Mouse (Mus musculus) spleen, adult 18-20 months (tissue): Measurements from ENCODE around the gene Iqcg.
"Not testable (repeated sequence)": the region's sequence is repeated elsewhere in the genome, so short reads cannot be mapped to it uniquely, and the experiment has no call there.

Experiments
- DNase-seq, 2 experiments: peaks; one replicate each; pipeline ENCODE4 v3.0.0; 2022; ENCODE audit warnings: mixed read lengths in 2 of 2

The Iqcg gene

DNA sequence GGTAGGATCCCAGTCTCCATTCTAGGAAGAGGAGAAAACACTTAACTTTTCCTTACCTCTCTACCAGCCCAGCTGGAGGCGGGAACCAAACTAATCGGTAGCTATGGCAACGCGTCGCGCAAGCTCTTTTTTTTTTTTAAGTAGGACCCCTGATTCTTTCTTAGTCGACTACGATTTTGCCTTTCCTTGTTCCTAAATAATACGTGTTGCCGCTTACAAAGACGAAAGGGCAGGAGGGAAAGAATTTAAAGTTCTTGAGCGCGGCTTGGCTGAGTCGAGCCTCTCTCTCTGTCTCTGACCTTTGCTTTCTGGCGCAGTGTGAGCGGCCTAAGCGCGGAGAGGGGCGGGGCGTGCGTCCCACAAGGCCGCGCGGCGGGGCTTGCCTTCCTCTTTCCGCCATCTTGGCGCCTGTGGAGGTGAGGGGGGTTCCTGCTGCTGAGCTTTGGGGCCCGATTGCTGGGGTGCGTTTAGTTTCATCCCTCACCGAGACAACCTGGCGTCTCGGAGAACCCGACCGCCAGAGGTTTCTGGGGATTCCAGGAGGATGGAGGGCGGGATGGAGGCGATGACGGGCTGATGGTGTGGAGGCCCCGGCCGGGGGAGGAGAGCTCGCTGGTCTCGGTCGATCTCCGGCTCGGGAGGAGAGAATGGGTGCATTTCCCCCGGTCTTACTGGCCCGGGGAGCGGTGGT lies at the start of gene Iqcg, which contains the start of gene Rpl35a:
Gene Iqcg (minus strand): TSS at position 124 of the 691 bp plus-strand sequence.
Gene Rpl35a (plus strand): TSS at position 359 of the 691 bp plus-strand sequence.
- DNase-seq, result peak; percentile 79 to 91

DNA sequence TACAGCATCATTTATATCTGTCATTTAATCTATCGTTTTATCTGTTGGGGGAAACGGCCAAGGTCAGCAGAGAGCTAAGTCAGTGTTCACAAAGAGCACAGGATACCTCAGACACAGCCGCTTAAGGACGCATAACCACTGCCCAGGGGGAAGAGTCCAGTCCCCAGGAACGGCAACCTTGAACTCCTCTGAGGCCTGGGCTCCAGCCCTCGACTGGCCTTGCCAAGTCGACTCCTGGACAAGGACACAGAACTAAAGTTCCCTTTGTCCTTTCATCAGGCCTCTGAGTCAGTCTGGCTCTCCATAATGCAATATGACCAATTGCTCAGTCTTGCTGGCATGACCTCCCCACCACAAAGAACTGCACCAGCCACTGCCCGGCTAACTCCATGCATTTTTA lies 29.6 kb upstream of the Iqcg start:
- no peak for DNase-seq

DNA sequence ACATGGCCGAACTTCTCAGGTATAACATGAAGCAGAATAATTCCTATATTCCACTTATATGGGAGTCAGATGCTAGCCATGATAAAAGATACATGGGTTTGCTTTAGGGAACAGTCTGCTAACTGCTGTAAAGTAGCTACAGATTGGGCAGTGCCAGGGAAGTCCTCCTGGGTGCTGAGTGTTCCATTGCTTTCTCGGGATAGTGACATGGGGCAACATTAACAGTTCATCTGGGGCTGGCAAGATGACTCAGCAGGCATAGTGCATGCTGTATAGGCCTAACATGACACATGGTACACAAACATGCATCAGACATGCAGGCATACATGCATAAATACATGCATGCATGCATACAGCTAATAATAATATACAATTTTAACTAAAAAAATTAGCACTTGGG lies 28.0 kb upstream of the Iqcg start:
- no peak for DNase-seq

DNA sequence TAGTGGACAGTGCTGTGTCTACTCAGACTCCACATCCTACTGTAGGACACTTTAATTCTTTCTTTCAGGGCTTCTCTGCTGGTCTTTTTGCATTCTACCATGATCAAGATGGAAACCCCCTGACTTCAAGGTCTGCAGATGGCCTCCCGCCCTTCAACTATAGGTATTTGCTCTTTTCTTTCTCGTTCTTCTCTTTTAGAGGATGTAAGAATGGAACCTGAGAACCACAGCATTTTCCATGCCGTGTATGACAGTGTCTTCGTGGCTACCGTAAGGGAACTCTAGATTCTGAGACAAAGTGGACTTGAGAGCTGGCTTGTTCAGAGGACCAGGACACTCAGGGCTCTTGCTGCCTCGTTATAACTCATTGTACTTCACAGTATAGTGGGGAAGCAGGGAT lies 26.9 kb upstream of the Iqcg start:
- DNase-seq, result no peak

DNA sequence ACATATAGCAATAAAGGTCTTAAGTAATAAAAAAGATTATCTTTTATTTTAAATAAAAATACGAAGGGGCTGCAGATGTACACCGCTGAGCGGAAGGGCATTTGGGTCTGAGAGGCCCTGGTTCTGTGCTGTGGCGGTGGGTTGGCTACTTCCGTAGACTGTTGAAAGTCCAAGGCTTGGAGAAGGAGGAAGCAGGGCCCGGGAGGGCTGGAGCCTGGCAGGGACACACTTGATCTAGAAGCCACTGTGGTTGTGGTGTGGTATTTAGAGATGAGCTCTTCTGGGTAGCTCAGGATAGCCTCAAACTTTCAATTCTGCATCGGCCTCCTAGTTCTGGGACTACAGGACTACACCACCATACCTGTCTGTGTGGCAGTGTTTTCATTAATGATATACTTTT lies 24.0 kb upstream of the Iqcg start:
- DNase-seq, result no peak

DNA sequence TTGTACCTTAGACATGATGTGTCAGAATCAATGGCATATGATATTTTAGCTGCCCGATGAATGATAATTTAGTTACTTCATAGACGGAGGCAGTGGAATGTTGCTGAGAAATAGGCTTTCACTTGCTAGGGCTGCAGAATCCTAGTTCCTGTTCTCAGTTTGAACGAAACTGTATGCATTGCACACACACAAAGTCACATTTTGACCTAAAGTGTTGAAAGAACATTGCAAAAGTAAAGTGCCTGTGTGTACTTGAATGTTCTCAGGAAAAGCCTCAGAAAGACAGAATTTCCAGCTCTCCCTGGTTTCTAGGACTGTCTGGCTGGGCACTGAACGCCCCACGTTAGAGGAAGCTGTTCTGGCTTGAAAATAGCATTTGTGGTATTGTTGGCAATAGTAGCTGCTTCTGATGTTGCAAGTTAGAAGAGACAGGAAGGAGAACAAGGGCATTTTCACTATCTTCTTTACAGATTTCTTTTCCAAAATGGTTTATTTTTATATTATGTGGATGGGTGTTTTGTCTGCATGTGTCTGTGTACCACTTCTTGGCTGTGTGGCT lies 21.1 kb upstream of the Iqcg start:
- no peak for DNase-seq

DNA sequence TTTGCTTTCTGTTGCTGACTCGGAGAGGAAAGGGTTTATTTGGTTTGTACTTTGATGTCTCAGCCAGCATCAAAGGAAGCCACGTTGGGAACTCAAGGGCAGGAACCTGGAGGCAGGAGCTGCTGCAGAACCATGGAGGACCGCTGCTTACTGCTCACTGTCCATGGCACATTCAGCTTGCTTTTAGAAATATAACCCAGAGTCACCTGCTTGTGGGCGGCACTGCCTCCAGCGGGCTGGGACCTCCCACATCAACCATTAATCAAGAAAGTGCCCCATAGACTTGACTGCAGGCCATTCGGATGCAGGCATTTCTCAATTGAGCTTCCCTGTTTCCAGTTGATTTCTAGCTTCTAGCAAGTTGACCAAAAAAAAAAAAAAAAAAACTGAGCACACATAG lies 20.1 kb upstream of the Iqcg start:
- DNase-seq, result no peak

DNA sequence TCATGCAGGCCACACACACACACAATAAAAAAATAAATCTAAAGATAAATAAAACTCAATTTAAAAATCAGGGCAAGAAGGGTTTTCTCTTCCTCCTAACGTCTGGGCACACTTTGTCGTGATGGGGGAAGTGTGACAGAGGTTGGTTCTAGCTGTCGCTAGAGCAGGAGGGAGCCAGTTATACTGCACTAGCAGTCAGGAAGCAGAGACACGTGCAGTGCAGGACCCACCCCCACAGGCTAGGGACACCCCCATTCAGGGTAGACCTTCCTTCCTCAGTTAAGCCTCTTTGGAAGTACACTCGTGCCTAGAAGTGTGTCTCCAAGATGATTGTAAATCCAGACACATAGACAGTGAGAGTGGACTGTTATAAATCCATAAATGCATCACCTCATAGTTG lies 18.9 kb upstream of the Iqcg start:
- DNase-seq, result no peak

DNA sequence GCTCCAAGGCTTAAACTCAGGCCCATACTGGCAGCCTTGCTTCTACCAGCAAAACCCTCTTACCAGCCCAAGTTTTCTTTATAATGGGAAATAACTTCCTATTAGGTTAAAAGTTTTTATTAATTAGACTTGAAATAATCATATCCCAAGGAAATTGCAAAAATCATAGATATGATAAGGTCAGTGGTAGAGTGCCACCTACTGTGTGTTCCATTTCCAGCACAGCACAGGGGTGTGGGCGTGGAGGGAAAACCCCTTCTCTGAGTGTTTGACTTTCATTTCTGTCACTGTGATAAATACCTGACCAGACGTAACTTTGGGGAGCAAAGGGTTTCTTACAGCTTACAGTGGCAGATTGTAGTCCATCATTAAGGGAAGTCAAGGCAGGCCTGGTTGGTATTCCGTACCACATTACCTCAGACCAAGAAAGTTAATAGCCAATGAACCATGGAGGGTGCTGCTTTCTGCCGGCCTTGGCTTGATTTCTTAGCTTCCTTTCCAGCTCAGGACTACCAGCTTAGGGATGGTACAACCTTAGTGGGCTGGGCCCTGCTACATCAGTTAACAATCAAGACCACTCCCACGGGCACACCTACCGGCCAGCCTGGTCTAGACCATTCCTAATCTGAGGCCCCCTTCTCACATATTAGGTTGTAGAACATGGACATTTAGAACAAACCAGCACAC lies 17.0 kb upstream of the Iqcg start:
- peak; percentile 22 to 45 for DNase-seq

DNA sequence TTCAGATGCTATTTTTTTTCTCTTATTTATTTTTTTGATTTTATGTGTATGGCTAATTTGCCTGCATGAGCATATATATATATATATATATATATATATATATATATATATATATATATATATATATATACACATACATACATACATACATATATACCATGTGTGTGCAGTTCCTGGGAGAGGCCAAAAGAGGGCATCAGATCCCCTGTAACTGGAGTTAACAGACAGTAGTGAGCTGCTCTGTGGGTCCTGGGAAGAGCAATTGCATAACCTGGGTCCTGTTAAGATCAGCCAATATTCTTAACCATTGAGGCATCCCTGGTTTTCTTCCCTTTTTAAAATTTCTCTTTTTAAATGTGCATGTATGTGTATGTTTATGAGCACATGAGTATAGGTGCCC lies 14.9 kb upstream of the Iqcg start:
- DNase-seq, result no peak

DNA sequence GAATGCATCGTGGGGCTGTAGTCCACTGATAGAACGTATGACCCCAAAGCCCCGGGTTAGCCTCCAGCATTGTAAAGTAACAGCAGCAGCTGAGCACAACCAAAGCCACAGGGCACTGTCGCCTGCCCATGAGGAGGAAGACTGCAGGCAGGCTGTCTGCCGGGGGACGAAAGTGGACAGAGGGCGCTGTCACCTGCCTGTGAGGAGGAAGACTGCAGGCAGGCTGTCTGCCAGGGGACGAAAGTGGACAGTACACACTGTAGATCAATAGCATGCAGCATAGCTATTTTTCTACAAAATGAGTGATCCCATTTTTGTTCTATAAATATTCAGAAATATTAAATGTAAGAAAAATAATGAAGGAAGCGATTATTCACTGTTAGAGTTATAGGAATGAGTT lies 8.6 kb upstream of the Iqcg start:
- DNase-seq, result no peak

DNA sequence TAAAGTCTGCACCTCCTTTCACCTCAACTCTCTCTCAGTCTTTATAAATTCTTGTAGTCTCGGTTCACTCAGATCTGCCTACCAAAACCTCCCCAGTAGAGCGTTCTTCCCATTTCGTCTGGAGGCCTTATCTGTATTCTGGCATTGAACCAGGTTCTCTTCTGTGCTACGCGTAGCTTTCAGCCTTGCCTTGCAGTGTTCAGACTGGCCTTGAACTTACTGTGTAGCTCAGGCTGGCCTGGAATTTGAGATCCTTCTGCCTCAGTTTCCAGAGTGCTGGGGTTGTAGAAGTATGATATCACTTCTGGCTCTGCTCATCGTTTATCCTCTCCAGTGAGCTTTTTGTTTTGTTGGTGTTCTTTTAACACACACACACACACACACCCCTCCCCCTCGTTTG lies 7.2 kb upstream of the Iqcg start:
- DNase-seq, result no peak

DNA sequence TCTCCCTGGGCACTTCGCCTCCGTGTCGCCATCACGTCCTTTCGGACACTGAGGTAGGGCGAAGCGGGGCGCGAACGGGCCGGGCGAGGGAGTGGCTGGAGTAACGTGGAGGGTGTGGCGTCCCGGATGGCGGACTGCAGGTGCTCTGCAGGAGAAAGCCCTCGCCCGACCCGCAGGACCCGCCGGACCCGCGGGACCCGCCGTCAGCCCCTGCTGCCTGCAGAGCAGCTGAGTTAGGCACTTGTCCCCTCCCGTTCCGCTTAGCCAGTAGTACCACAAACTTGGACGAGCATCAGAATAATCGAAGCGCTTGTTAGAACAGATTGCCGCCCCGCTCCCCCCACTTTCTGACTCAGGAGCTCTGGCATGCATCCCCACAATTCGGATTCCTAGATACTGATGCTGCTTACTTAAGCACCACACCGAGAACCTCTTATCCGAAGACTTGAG lies 6.7 kb upstream of the Iqcg start:
- no peak for DNase-seq

DNA sequence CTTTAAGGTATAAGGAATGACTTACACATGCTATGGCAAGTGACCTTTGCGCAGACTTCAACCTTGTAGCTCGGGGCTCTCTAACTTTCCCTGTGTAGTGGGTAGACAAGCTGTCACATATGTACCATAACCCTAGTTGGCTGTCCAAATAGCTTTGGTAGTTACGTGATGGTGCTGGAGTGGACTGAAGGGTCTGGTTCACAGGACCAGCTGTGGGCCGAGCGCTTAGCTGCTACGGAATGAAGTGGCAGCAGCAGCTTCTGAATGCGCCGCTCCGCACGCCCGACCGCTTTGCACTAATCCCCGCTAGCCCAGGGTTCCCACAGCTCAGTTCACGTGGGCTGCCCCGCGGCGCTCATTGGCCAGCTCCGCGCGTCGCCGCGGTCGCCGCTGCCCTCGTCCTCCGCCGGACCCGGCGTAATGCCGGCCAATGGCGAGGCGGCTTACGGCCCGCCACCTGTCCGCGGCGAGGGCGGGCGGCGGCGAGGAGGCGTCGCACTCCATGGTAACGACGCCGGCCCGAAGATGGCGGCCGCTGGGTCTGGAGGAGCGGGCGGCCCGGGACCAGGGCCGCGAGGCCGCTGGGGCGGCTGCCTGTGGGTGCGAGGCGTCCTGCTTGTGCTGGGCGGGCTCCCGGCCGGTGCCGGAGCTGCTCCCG lies 6.1 kb upstream of the Iqcg start, which contains the start of gene Lmln:
Gene Lmln (plus strand): TSS at position 498 of the 658 bp plus-strand sequence.
- peak; percentile 80 to 81 for DNase-seq

DNA sequence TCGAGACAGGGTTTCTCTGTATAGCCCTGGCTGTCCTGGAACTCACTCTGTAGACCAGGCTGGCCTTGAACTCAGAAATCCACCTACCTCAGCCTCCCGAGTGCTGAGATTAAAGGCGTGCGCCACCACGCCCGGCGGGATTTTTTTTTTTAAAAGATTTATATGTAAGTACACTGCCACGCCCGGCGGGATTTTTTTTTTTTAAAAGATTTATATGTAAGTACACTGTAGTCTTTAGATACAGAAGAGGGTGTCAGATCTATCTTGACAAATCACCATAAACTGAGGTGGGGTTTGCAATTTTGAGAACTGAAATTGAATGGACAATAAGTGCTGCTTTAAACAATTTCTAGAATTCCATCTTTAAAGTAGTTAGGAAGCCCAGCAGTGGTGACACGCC lies 5.4 kb upstream of the Iqcg start:
- DNase-seq, result no peak

DNA sequence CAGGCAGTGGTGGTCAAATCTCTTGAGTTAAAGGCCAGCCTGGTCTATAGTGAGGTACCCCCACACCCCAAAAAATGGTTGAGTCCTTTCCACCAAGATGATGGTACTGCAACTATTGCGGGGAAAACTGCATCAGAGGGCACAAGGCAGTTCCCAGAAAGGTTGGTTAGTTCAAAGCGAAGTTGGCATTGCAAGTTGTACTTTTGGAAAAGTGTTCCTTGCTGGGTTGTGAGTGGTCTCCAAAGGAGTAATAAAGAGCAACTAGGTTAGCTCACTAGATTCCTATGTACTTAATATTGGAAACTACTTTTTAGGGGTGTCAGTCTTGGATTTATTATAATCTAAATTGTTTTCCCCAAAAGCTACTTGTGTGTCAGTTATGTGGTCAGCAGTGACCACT lies 4.9 kb upstream of the Iqcg start:
- no peak for DNase-seq

DNA sequence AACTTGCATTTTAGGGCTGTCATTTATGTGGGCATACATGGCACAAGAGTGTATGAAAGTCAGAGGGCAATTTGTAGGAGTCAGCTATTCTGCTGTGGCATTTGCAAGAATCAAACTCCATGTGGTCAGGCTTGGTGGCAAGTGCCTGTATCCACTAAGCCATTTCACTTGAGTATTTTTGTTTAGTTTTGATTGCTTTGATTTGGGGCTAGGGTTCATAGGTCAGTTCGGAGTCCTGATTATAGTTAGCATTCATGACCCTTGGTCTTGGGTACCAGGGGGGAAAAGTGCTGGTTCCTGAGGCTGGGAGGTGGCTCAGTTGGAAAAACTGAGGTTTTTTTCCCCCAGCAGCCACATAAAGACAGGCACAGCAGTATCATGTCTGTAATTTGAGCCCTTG lies 3.5 kb upstream of the Iqcg start:
- DNase-seq, result no peak

DNA sequence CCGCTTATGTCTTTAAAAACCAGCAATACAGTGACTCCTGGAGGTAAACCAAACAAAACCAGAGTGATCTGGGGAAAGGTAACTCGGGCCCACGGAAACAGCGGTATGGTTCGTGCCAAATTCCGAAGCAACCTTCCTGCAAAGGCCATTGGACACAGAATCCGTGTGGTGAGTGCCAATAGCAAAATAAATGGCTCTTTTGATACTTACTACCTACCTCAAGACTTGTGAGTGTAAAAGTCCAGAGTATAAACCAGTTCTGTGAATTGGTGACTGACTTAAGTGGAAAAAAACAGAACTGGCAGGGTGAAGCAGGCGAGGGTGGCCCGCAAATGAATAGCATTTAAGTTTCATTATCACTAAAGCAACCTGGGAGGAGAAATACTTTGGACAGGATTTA lies 2.6 kb upstream of the Iqcg start:
- not testable (repeated sequence) for DNase-seq

DNA sequence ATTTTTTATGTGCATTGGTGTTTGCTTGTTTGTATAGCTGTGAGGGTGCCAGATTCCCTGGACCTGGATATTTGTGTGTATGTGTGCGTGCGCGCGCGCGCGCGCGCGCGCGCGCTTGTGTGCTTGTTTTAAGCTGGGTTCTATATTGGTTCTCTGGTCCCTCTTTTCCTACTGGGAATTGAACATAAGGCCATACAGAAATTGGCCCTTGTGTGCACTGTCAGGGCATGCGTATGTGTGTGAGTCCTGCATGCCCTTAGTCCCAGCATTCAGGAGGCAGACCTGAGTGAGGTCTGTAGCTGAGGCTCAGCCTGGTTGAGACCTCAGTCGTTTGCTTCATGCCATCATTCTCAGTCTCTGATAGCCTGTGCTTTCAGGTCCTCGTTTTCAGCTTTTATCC lies 2.0 kb upstream of the Iqcg start:
- no peak for DNase-seq

DNA sequence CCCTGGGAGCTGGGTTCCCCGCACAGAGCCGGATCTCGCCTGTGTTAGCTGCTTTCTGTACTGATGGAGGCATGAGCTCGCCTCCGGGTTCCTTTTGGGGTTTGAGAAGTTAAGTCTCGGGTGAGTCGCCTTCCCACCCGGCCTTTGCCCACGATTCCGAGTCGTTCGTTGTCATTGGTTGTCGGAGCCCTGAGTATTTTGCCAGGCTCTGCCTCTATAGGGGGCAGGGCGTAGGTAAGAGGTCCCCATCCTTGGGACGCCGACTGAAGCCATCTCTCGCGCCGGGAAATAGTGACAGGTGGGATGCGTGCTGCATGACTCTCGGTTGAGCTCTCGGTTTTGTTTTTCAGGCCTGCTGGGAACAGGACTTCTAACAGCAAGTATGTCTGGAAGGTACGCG lies 768 bp upstream of the Iqcg start:
- no peak for DNase-seq

DNA sequence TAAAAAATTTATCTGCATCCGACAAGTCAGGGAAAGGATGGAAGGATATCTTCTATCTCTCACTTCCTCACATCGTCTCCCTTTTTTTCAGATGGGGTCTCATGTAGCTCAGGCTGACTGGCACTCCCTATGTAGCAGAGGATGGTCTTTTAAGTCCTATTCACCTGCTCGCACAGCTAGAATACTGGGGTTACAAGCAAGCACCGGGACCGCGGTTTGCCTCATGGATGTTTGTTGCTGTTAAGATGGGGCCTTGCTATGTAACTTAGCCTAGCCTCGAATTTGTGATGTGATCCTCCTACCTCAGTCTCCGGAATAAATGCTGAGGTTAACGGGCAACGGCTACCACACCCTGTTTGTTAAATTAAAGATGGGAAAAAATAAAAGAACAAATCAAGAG lies 363 bp downstream of the Iqcg start:
- peak in 1 of 2 experiments; percentile 14 for DNase-seq

DNA sequence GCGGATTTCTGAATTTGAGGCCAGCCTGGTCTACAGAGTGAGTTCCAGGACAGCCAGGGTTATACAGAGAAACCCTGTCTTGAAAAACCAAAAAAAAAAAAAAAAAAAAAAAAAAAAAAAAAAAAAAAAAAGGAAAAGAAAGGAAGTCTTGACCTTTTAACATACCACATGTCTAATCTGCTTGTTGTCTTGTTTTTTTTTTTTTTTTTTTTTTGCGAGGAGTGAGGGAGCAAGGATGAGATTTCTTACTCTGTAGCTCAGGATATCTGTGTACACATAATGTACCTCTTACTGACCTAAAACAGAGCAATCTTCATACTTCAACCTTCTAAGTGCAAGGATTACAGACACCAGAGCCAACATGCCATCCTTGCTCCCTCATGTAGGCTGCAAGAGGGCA lies 1.1 kb downstream of the Iqcg start:
- DNase-seq, result not testable (repeated sequence)

DNA sequence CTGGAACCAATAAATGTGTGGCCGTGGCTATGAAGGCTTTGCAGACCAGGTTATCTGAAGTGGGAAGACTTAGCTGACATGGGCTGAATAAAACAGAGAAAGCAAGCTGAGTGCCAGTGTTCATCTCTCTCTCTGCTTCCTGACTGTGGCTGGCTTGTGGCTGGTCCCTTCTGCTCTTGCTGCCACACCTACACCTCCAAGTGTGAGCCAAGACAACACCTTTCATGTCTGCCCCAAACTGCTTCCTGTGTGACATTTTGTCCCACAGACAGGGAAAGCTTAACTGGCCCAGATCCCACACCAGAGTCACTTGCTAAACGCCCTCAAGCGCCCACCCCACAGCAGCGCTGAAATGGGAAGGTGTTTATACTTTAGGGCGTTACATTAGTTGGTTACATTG lies 2.9 kb downstream of the Iqcg start:
- no peak for DNase-seq

DNA sequence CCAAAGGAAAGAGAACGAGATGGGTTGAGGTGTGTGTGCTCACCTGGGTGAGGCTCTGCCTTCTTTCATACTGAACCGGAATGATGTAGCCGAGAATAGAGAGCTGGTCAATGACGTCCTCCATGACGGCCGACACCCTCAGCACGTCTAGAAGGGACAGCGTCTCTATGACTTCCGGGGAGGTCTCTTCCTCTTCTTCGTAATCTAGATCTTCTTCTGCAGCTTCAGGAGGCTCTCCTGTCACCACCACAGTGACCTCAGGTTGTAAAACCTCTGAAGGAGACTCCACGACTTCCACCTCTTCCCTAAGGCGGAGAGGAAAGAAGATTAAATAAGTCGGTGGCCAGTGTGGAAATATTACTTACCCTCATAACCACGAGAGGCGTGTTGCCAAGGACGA lies 6.2 kb downstream of the Iqcg start:
- no peak for DNase-seq
